Mouse (Mus musculus): ENCODE measurements at regions not wholly inside any gene's neighbourhood (a gene's known extent, or its start where the extent isn't known, plus 50 kb on each side); places are given as distances from the start of the nearest gene placed in this dataset.
"Not testable (repeated sequence)": the region's sequence is repeated elsewhere in the genome, so short reads cannot be mapped to it uniquely, and the experiment has no call there.

- DNase-seq = no peak
Observed at GRCm38 (mm10) chr13:97356923-97357807, 116.3 kb downstream of the Enc1 start.

GRCm38 (mm10) chr13:97355411-97355810 lies 114.5 kb downstream of the Enc1 start:
- not testable (repeated sequence) for DNase-seq

GRCm38 (mm10) chr13:97347696-97348095 lies 106.8 kb downstream of the Enc1 start:
- peak; percentile 14 for DNase-seq

- peak; percentile 15 for DNase-seq
Observed at GRCm38 (mm10) chr13:97341218-97341889, 100.4 kb downstream of the Enc1 start.

GRCm38 (mm10) chr13:97337954-97338353 lies 97.0 kb downstream of the Enc1 start:
- DNase-seq = no peak

- DNase-seq = no peak
Observed at GRCm38 (mm10) chr13:97337296-97337731, 96.4 kb downstream of the Enc1 start.

GRCm38 (mm10) chr13:97333801-97334534 lies 93.1 kb downstream of the Enc1 start:
- DNase-seq = no peak

GRCm38 (mm10) chr13:97331072-97331471 lies 90.2 kb downstream of the Enc1 start:
- peak; percentile 25 for DNase-seq

- DNase-seq = not testable (repeated sequence)
Observed at GRCm38 (mm10) chr13:97321307-97321706, 80.4 kb downstream of the Enc1 start.

GRCm38 (mm10) chr13:97320756-97321155 lies 79.9 kb downstream of the Enc1 start:
- no peak for DNase-seq

GRCm38 (mm10) chr13:97320298-97320697 lies 79.4 kb downstream of the Enc1 start:
- DNase-seq = no peak

GRCm38 (mm10) chr13:97317633-97318032 lies 76.7 kb downstream of the Enc1 start:
- no peak for DNase-seq

- no peak for DNase-seq
Observed at GRCm38 (mm10) chr13:97312420-97313370, 71.8 kb downstream of the Enc1 start.

GRCm38 (mm10) chr13:97311340-97311739 lies 70.4 kb downstream of the Enc1 start:
- no peak for DNase-seq

GRCm38 (mm10) chr13:97310855-97311189 lies 69.9 kb downstream of the Enc1 start:
- no peak for DNase-seq

GRCm38 (mm10) chr13:97310186-97310854 lies 69.4 kb downstream of the Enc1 start:
- no peak for DNase-seq

GRCm38 (mm10) chr13:97309411-97309810 lies 68.5 kb downstream of the Enc1 start:
- DNase-seq = no peak

- no peak for DNase-seq
Observed at GRCm38 (mm10) chr13:97308431-97308830, 67.5 kb downstream of the Enc1 start.

All from adrenal gland, adult 2 months (tissue).